Mouse (Mus musculus) telencephalon, adult 2 months (tissue): ENCODE measurements around the gene Tmem150c.
A peak's percentile ranks its signal among the peaks of the same experiment; 100 is the strongest.

ENCODE experiments used
- DNase-seq: peaks from one replicate; pipeline ENCODE4 v3.0.0-alpha.2; 2011; ENCODE audit warnings: low read depth, low spot score

The Tmem150c gene

GRCm38 (mm10) chr5:100097967-100098366 lies 61.6 kb downstream of the Tmem150c start:
- DNase-seq: no peak

DNA sequence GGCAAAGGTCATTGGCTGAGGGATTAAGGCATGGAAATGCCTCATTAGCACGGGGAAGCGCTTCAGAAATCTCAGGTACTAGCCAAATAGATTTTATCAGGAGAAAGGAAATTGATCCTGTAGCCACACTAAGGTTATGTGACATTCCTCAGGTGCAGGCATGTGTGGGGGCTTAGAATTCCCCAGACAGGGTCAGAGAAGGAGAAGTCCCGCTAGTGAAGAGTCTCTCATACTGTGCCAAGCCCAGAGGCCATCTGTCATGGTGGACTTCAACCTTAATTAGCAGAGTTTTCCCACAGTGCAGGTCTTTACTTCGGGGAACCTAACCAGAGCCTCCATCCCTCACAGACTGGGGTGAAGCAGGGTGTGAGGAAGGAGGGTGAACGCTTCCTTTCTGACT lies 62.7 kb downstream of the Tmem150c start:
- no peak for DNase-seq

- no peak for DNase-seq
Observed at GRCm38 (mm10) chr5:100091602-100092001, 68.0 kb downstream of the Tmem150c start.

DNA sequence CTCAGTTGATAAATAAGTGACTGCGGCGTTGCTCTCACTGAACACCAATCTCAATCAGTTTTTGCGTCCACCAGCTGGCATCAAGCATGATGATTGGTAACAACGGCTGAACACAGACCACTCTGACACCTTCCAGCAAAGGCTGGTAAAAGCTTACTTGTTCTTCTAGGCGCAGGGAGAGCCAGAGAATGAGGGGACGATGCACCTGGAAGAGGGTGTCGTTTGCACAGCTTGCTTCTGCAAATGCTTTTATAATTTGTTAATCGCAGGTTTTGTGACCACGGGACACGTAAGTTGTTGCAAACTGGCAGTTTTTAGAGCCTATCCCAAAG lies 68.4 kb downstream of the Tmem150c start:
- no peak for DNase-seq

GRCm38 (mm10) chr5:100090515-100091262 lies 68.9 kb downstream of the Tmem150c start:
- no peak for DNase-seq

DNA sequence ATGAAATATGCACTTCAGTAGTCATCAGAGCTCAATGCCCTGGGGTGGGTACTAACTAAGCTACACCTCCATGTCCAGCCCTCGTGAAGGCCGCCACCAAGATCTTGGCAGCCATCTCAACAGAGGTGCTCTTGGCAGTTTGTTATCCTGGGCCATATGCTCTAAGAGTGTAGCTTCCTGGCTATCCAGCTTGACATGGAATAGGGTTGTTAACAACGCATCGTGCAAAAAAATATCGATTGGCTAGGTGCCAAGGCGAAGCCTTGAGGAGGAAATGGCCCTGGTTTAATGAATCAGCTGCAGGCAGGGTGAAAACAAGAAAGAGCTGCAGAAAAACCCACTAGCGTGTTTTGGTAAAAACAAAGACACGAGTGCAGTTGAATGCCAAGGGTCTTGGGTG lies 74.5 kb downstream of the Tmem150c start:
- no peak for DNase-seq

DNA sequence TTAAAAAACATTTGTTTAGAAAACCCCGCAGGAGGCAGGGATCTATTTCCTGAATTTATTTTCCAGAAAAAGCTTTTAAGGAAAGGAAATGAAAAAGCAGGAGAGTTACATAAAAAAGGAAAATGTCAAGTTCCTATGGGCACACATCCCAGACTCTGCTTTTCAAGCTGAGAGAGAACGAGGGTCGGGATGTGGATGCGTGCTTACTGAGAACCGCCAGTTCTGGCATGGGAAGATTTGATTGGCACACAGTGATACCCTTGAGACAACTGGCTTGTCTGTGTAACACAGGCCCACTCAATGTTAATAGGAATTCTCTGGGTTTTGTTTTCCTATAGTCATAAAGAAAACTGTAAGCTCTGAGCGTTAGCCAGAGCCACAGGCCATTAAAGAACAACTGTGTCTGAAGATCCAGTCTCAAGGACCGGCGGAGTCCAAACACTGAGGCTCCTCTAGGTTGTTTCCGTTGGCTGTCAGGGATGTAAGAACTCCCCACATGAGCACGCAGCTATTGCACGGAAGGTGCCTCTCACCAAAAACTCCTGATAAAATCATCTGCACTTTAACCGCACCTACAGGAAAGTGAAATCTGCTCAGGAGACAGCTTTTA lies 75.5 kb downstream of the Tmem150c start:
- peak; percentile 50 for DNase-seq

DNA sequence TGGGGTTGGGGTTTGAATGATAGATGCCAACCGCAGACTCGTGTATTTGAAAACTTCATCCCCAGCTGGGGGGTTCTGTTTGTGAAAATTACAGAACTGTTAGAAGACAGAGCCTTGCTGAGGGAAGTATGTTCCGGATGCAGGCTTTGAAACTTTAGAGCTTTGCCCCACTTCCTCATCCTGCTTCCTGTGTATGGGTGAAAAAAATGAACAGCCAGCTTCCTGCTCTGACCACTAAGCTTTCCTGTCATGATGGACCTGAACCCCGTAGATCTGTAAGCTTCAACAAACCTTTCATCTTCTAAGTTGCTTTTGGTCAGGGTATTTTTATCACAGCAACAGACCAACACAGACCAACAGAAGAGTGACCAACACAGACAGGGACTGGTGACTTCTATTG lies 77.6 kb downstream of the Tmem150c start:
- no peak for DNase-seq

DNA sequence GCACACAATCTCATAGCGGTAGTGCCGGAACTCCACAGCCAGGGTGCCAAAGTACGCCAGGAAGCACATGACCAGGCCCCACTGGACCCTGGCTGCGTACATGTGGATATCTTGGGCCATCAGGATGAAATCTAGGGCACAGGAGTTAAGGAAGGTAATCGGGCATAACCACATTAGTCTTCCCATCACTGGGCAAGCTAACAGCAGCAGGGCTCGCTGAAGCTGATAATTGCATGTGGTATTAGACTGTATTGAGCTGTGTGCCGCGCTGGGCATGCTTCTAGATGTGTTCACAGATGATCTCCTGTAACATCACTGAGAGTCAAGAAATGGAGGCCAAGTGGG lies 79.7 kb downstream of the Tmem150c start:
- no peak for DNase-seq

DNA sequence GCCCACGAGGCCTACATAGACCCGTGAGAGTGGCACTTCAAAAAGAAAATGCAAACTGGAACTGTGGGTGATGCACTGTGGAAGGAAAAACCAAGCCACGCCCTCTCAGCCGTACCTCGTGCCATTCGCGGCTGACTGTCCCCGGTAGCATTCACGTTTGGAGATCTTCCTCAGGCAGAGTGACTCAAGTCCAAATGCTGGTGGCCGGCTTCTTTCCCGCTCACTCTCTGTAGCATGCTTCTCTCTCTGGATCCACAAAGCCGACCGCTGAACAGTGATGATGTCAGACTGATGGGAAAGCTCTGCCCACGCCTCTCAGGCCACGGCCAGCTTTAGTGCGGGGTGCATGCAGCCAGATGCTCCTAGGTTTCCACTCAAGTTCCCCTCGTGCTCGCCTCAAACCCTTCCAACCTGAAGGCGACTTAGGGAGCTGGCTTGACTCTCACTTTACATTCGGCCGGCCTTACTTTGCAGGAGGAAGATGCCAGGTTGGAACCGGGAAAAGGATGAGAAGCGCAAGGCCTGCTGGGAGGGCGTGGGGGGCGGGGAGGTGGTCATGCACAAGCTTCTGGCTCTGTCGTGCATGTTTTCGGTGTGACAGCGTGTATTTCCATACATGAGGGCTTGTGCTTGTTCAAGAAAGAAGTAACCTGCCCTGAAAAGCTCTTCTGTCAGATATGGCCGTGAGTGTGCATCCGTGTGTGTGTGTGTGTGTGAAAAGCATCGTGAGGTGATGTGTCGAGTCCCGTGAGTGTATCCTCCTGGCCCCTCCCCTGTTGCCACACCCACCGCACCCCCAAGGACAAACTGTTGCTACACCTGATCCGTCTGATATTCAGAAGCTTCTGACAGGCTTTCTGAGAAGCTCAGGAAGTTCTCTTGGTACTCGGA lies 80.3 kb downstream of the Tmem150c start:
- no peak for DNase-seq

- DNase-seq: no peak
Observed at GRCm38 (mm10) chr5:100074571-100074970, 85.0 kb downstream of the Tmem150c start.

GRCm38 (mm10) chr5:100072557-100072956 lies 87.1 kb downstream of the Tmem150c start:
- no peak for DNase-seq

- no peak for DNase-seq
Observed at GRCm38 (mm10) chr5:100071541-100071940, 88.1 kb downstream of the Tmem150c start.

- no peak for DNase-seq
Observed at GRCm38 (mm10) chr5:100070255-100070654, 89.4 kb downstream of the Tmem150c start.

- DNase-seq: no peak
Observed at GRCm38 (mm10) chr5:100069526-100069925, 90.1 kb downstream of the Tmem150c start.

GRCm38 (mm10) chr5:100067579-100067978 lies 92.0 kb downstream of the Tmem150c start:
- DNase-seq: no peak

DNA sequence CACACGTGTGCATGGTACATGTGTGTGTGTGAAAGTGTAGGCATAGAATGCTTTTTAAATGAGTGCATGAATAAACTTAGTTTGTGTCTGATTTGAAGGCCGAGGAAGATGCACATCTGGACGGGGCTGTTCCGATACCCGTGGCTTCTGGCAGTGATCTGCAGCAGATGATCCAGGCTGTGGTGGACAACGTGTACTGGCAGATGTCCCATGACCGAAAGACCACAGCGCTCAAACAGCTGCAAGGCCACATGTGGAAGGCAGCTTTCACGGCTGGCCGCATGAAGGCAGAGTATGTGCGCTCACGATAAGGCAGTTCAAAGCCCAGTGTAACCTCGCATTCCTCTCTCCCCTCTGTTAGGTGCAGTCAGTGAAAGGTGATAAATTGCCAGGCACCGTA lies 98.7 kb downstream of the Tmem150c start:
- no peak for DNase-seq

DNA sequence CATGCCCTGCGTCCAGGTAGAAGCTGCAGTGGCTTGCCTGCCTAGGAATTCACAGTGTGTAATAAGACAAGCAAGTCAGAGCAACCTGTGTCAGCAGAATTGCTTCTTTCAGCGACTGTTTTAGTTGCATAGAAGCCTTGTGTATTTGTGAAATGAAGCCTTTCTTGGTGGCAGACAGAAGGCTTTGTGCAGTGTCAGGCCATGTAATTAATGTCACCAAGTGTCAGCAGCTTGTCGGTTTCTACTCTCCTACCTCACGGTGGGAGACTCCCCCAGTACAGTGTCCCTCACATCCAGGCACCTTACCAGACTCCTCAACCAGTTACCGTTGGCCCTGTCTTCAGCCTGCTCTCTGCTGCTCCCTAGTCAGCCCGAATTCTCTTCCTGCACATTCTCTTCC lies 100.3 kb downstream of the Tmem150c start:
- no peak for DNase-seq

- DNase-seq: no peak
Observed at GRCm38 (mm10) chr5:100058729-100059128, 100.9 kb downstream of the Tmem150c start.

DNA sequence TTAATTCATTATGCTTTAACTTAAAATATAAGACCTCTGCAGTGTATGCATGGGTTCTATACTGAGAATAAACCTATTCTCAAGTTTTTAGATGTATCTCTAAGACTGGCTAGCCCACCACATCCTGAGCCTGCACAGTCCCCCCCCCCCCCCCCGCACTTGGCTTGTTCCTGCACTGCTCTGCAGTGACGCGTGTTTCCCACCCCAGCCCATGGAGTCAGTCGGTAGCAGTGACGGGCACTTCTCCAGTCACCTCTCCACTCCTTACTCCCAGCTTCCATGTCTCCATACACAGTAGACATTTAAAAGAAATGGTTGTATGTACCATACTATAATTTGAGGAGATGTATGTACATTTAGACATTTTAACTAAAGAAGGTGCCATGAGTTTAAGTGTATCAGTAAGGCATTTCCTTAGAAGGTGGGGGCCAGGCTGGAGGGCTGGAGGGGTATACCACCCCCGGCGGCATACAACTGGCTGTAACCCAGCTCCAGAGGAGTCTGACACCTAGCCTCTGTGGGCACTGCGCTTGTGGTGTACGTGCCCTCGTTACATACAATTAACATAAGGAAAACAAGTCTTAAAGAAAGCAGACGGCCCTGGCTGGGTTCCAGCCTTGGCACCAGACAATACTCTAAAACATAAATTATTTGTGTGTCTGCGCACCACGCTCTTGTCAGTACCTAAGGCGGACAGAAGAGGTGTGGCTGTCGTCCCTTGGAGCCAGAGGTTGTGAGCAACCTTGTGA lies 102.0 kb downstream of the Tmem150c start:
- DNase-seq: no peak

DNA sequence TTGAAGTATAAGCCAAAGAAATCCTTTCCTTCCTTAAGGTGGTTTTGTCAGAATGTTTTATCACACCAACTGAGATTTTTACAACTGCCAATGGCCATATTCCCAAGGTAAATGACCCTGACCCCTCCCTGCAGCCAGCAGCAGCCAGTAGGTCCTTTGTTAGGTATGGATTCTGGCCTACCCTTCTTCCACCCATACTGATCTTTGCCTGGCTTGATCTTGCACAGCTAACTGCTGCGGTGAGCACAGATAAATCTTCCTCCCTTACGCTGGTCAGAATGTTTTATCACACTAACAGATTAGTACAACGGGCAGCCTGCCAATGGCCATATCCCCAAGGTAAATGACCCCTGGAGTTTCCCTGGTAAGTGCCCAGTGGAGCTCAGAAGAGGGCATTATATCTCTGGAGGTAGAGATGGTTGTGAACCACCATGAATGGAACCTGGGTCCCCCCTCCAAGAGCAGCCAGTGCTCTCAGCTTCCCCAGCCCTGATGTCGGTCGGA lies 103.7 kb downstream of the Tmem150c start:
- DNase-seq: no peak
